ENCODE assay signal across 12 mouse cellular contexts in genomic region chr4:81963112-81963511, GRCm38 (mm10).
"Had no signal": no experiment of that assay in that cellular context is flagged by ENCODE, and none has a peak within 500 bp of the region (broad histone marks: within the 10 kb centered on the region; RNA-seq: fewer than 3 reads in every experiment).

No protein-coding gene starts in this region.

- H3K9me3 ChIP-seq: limb, embryonic 12.5 days; liver, embryonic 13.5 days; midbrain, embryonic 15.5 days; neural tube, embryonic 12.5 days had no signal

- H3K4me1 ChIP-seq: liver, embryonic 13.5 days; megakaryocyte, embryonic 14.5 days; neural tube, embryonic 12.5 days had no signal

- H3K4me3 ChIP-seq: limb, embryonic 12.5 days; liver, embryonic 13.5 days; megakaryocyte, embryonic 14.5 days; midbrain, embryonic 15.5 days; neural tube, embryonic 12.5 days had no signal

- H3K27ac ChIP-seq: limb, embryonic 12.5 days; liver, embryonic 13.5 days; macrophage; midbrain, embryonic 15.5 days; neural tube, embryonic 12.5 days had no signal

- H3K27me3 ChIP-seq: limb, embryonic 12.5 days; liver, embryonic 13.5 days; megakaryocyte, embryonic 14.5 days; midbrain, embryonic 15.5 days; neural tube, embryonic 12.5 days had no signal

- H3K36me3 ChIP-seq: limb, embryonic 12.5 days; liver, embryonic 13.5 days; midbrain, embryonic 15.5 days; neural tube, embryonic 12.5 days had no signal

- ATAC-seq: liver, postnatal 0 days had no signal

- H3K9ac ChIP-seq: limb, embryonic 12.5 days; liver, embryonic 13.5 days; liver, postnatal 0 days; midbrain, embryonic 15.5 days; neural tube, embryonic 12.5 days had no signal

- H3K4me2 ChIP-seq: limb, embryonic 12.5 days; liver, embryonic 13.5 days; midbrain, embryonic 11.5 days; midbrain, embryonic 15.5 days; neural tube, embryonic 12.5 days had no signal

- DNase-seq: kidney, adult 8-10 months; kidney, postnatal 25 days; liver; liver, embryonic 13.5 days; liver, postnatal 0 days; thymus, postnatal 4 days had no signal
